Mouse (Mus musculus): ENCODE measurements around the gene Krt1.

Gene Krt1

GRCm38 (mm10) chr15:101850694-101851093 is at the start of gene Krt1:
Gene Krt1, minus strand, starts transcription at chr15:101850794.
- CTCF ChIA-PET = interaction anchor here in 2 of 4 experiments (0.6 to 1.0 kb wide), 3 partner anchors 78 to 1071 kb away, joined by 3 to 5 read pairs (median 4); no protein-coding TSS in a partner anchor
- POLR2A ChIA-PET = interaction anchor here in 2 of 4 experiments (0.6 to 1.4 kb wide), 3 partner anchors 10 to 138 kb away, joined by 3 to 7 read pairs (median 3); no protein-coding TSS in a partner anchor

- CTCF ChIA-PET = interaction anchor here in 3 of 4 experiments (0.5 to 0.6 kb wide), 3 partner anchors 15 to 1632 kb away, joined by 3 to 4 read pairs (median 3); no protein-coding TSS in a partner anchor
- POLR2A ChIA-PET = interaction anchor here in 1 of 4 experiments (0.8 kb wide), 1 partner anchor 190 kb away, joined by 4 read pairs; no protein-coding TSS in a partner anchor
Measured at GRCm38 (mm10) chr15:101895216-101895615, 44.6 kb upstream of the Krt1 start.

- ChIA-PET POLR2A (no interaction called here), CTCF (interaction anchor here in 1 of 4 experiments (1.6 kb wide), 1 partner anchor 305 kb away, joined by 3 read pairs; no protein-coding TSS in a partner anchor)
Measured at GRCm38 (mm10) chr15:101892820-101893219, 42.2 kb upstream of the Krt1 start, which contains the start of gene Krt76. Gene Krt76, minus strand, starts transcription at chr15:101892920.

GRCm38 (mm10) chr15:101879776-101880175 is 29.2 kb upstream of the Krt1 start:
- POLR2A ChIA-PET = no interaction called here

GRCm38 (mm10) chr15:101878041-101878440 is 27.4 kb upstream of the Krt1 start:
- CTCF ChIA-PET = no interaction called here
- POLR2A ChIA-PET = no interaction called here

More at GRCm38 (mm10) chr15:101879776-101880175, 29.2 kb upstream of the Krt1 start:
- CTCF ChIA-PET = interaction anchor here in 3 of 4 experiments (0.6 to 2.4 kb wide), 4 partner anchors 92 to 1265 kb away, joined by 3 to 6 read pairs (median 3); no protein-coding TSS in a partner anchor

GRCm38 (mm10) chr15:101874383-101874782 is 23.8 kb upstream of the Krt1 start:
- POLR2A ChIA-PET = no interaction called here

GRCm38 (mm10) chr15:101873231-101873630 is 22.6 kb upstream of the Krt1 start:
- ChIA-PET POLR2A (no interaction called here), CTCF (interaction anchor here in 1 of 4 experiments (1.2 kb wide), 1 partner anchor 13 kb away, joined by 3 read pairs; no protein-coding TSS in a partner anchor)

More at GRCm38 (mm10) chr15:101874383-101874782, 23.8 kb upstream of the Krt1 start:
- CTCF ChIA-PET = interaction anchor here in 1 of 4 experiments (0.8 kb wide), 1 partner anchor 177 kb away, joined by 4 read pairs; no protein-coding TSS in a partner anchor

- CTCF ChIA-PET = no interaction called here
- POLR2A ChIA-PET = no interaction called here
Measured at GRCm38 (mm10) chr15:101869431-101869830, 18.8 kb upstream of the Krt1 start, which contains the start of gene Krt77. Gene Krt77, minus strand, starts transcription at chr15:101869705.

GRCm38 (mm10) chr15:101866754-101867153 is 16.2 kb upstream of the Krt1 start:
- POLR2A ChIA-PET = no interaction called here
- CTCF ChIA-PET = no interaction called here

- CTCF ChIA-PET = interaction anchor here (0.6 to 2.2 kb wide), 6 partner anchors 12 to 124 kb away, joined by 3 to 7 read pairs (median 3); no protein-coding TSS in a partner anchor
- POLR2A ChIA-PET = interaction anchor here in 2 of 4 experiments (0.7 kb wide), 2 partner anchors 9 to 110 kb away, joined by 3 to 4 read pairs; partner anchors contain the start of gene Krt1 (in 1 of the 2)
Measured at GRCm38 (mm10) chr15:101860421-101861130, 10.0 kb upstream of the Krt1 start.

GRCm38 (mm10) chr15:101859735-101860170 is 9.2 kb upstream of the Krt1 start:
- POLR2A ChIA-PET = interaction anchor here in 1 of 4 experiments (0.5 kb wide), 1 partner anchor 306 kb away, joined by 3 read pairs; no protein-coding TSS in a partner anchor

GRCm38 (mm10) chr15:101858673-101859425 is 8.3 kb upstream of the Krt1 start:
- CTCF ChIA-PET = interaction anchor here in 1 of 4 experiments (0.7 to 0.9 kb wide), 3 partner anchors 86 to 362 kb away, joined by 3 to 4 read pairs (median 3); no protein-coding TSS in a partner anchor
- POLR2A ChIA-PET = interaction anchor here in 1 of 4 experiments (0.5 kb wide), 1 partner anchor 305 kb away, joined by 3 read pairs; no protein-coding TSS in a partner anchor

More at GRCm38 (mm10) chr15:101859735-101860170, 9.2 kb upstream of the Krt1 start:
- CTCF ChIA-PET = interaction anchor here in 1 of 4 experiments (0.6 to 2.2 kb wide), 2 partner anchors 43 to 124 kb away, joined by 3 to 7 read pairs; no protein-coding TSS in a partner anchor

GRCm38 (mm10) chr15:101856696-101857095 is 6.1 kb upstream of the Krt1 start:
- ChIA-PET CTCF (no interaction called here), POLR2A (no interaction called here)

- ChIA-PET CTCF (interaction anchor here in 2 of 4 experiments (0.6 to 1.0 kb wide), 3 partner anchors 128 to 529 kb away, joined by 3 read pairs; no protein-coding TSS in a partner anchor), POLR2A (no interaction called here)
Measured at GRCm38 (mm10) chr15:101855732-101856131, 5.1 kb upstream of the Krt1 start.

GRCm38 (mm10) chr15:101854294-101854693 is 3.7 kb upstream of the Krt1 start:
- ChIA-PET POLR2A (interaction anchor here in 1 of 4 experiments (1.3 kb wide), 1 partner anchor 130 kb away, joined by 4 read pairs; no protein-coding TSS in a partner anchor), CTCF (interaction anchor here in 2 of 4 experiments (0.6 kb wide), 2 partner anchors 17 to 25 kb away, joined by 3 read pairs; no protein-coding TSS in a partner anchor)

- CTCF ChIA-PET = interaction anchor here in 1 of 4 experiments (0.7 kb wide), 1 partner anchor 121 kb away, joined by 5 read pairs; no protein-coding TSS in a partner anchor
Measured at GRCm38 (mm10) chr15:101852571-101852970, 2.0 kb upstream of the Krt1 start.

GRCm38 (mm10) chr15:101845971-101846403 is 4.6 kb downstream of the Krt1 start:
- POLR2A ChIA-PET = no interaction called here
- CTCF ChIA-PET = interaction anchor here (0.7 to 2.7 kb wide), 11 partner anchors 15 to 808 kb away, joined by 3 to 7 read pairs (median 4); no protein-coding TSS in a partner anchor

More at GRCm38 (mm10) chr15:101852571-101852970, 2.0 kb upstream of the Krt1 start:
- POLR2A ChIA-PET = no interaction called here

GRCm38 (mm10) chr15:101843192-101843591 is 7.4 kb downstream of the Krt1 start:
- POLR2A ChIA-PET = no interaction called here
- CTCF ChIA-PET = no interaction called here
